In the genomic region with DNA sequence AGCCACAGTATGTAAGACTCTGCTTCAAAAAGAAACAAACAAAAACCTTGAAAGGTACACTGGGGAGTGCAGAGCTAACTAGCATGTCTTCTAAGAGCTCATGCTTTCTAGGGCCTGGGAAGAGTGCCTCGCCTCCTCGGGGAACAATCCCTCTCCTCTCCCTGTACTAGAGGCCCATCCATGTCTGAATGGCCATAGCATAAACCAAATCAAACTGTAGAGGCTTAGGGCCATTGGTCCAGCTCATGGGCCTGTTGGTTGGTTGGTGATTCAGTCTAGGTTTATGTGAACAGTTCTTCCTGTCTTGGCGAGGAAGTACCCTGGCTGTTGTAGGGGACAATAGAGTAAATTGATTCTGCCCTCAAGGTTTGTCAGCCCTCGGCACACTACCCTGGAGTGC, we compare ENCODE assay signal across 33 mouse cellular contexts.
"Had no signal": no experiment of that assay in that cellular context is flagged by ENCODE, and none has a peak within 500 bp of the region (broad histone marks: within the 10 kb centered on the region; RNA-seq: fewer than 3 reads in every experiment).

No protein-coding gene starts in this region.

- H3K4me3 ChIP-seq: limb, embryonic 10.5 days; limb, embryonic 12.5 days; limb, embryonic 13.5 days; limb, embryonic 15.5 days; liver, embryonic 12.5 days; liver, embryonic 13.5 days; liver, embryonic 15.5 days; lung, embryonic 15.5 days; megakaryocyte, embryonic 14.5 days; midbrain, embryonic 10.5 days; midbrain, embryonic 12.5 days; midbrain, embryonic 13.5 days; midbrain, embryonic 15.5 days; myocyte; neural tube, embryonic 12.5 days; neural tube, embryonic 13.5 days had no signal

- H3K36me3 ChIP-seq: limb, embryonic 10.5 days; limb, embryonic 12.5 days; limb, embryonic 13.5 days; limb, embryonic 15.5 days; liver, embryonic 12.5 days; liver, embryonic 13.5 days; liver, embryonic 15.5 days; lung, embryonic 15.5 days; midbrain, embryonic 10.5 days; midbrain, embryonic 12.5 days; midbrain, embryonic 13.5 days; midbrain, embryonic 15.5 days; neural tube, embryonic 12.5 days; neural tube, embryonic 13.5 days had no signal

- H3K27ac ChIP-seq: limb, embryonic 10.5 days; limb, embryonic 12.5 days; limb, embryonic 13.5 days; limb, embryonic 15.5 days; liver, embryonic 12.5 days; liver, embryonic 13.5 days; liver, embryonic 14.5 days; liver, embryonic 15.5 days; lung, embryonic 15.5 days; macrophage; midbrain, embryonic 10.5 days; midbrain, embryonic 12.5 days; midbrain, embryonic 15.5 days; neural tube, embryonic 12.5 days; neural tube, embryonic 13.5 days had no signal

- ATAC-seq: liver, embryonic 12.5 days; liver, postnatal 0 days; lung, postnatal 0 days; midbrain, embryonic 13.5 days; midbrain, embryonic 15.5 days; midbrain, embryonic 16.5 days had no signal

- H3K4me2 ChIP-seq: limb, embryonic 12.5 days; limb, embryonic 13.5 days; limb, embryonic 15.5 days; liver, embryonic 11.5 days; liver, embryonic 12.5 days; liver, embryonic 13.5 days; liver, embryonic 15.5 days; lung, embryonic 14.5 days; lung, embryonic 15.5 days; midbrain, embryonic 11.5 days; midbrain, embryonic 12.5 days; midbrain, embryonic 13.5 days; midbrain, embryonic 15.5 days; neural tube, embryonic 12.5 days; neural tube, embryonic 13.5 days had no signal

- H3K4me1 ChIP-seq: liver, embryonic 12.5 days; liver, embryonic 13.5 days; liver, embryonic 15.5 days; megakaryocyte, embryonic 14.5 days had no signal

- H3K27me3 ChIP-seq: limb, embryonic 12.5 days; limb, embryonic 13.5 days; limb, embryonic 15.5 days; liver, embryonic 12.5 days; liver, embryonic 13.5 days; liver, embryonic 15.5 days; lung, embryonic 15.5 days; megakaryocyte, embryonic 14.5 days; midbrain, embryonic 13.5 days; midbrain, embryonic 15.5 days; neural tube, embryonic 12.5 days; neural tube, embryonic 13.5 days had no signal

- H3K9ac ChIP-seq: limb, embryonic 12.5 days; limb, embryonic 13.5 days; limb, embryonic 15.5 days; liver, embryonic 12.5 days; liver, embryonic 13.5 days; liver, embryonic 14.5 days; liver, embryonic 15.5 days; liver, postnatal 0 days; lung, embryonic 14.5 days; lung, embryonic 15.5 days; midbrain, embryonic 12.5 days; midbrain, embryonic 13.5 days; midbrain, embryonic 15.5 days; neural tube, embryonic 12.5 days; neural tube, embryonic 13.5 days had no signal

- H3K9me3 ChIP-seq: limb, embryonic 10.5 days; limb, embryonic 12.5 days; limb, embryonic 13.5 days; limb, embryonic 15.5 days; liver, embryonic 12.5 days; liver, embryonic 13.5 days; liver, embryonic 15.5 days; lung, embryonic 15.5 days; midbrain, embryonic 10.5 days; midbrain, embryonic 12.5 days; midbrain, embryonic 13.5 days; midbrain, embryonic 15.5 days; neural tube, embryonic 12.5 days; neural tube, embryonic 13.5 days had no signal

- DNase-seq: left cerebral cortex, postnatal 4 days; liver; liver, embryonic 13.5 days; liver, postnatal 0 days; lung, adult 18-20 months; lung, adult 2 months; lung, embryonic 14.5 days; lung, postnatal 10 days; lung, postnatal 14 days; lung, postnatal 36 days; lung, postnatal 4 days; midbrain, embryonic 14.5 days had no signal
